Mouse (Mus musculus): ENCODE results near the gene Vmn2r18. TPM values are rescaled to one million over a fixed set of nuclear protein-coding genes. Genes with fewer than 3 reads are reported as not detected.
A peak's percentile ranks its signal among the peaks of the same experiment; 100 is the strongest.

Gene Vmn2r18
- not detected for total RNA-seq (2021)
- long read RNA-seq, experiment 1, result 0 reads
- long read RNA-seq, experiment 2, result 0 reads

- no peak for DNase-seq (ENCODE audit: low spot score in 2 of 2)
Observed at GRCm38 (mm10) chr5:151605921-151606320, at the start of gene Vmn2r18. TSS of gene Vmn2r18 (minus strand) at chr5:151606021.

GRCm38 (mm10) chr5:151651411-151651784 lies 45.6 kb upstream of the Vmn2r18 start:
- no peak for DNase-seq (ENCODE audit: low spot score in 2 of 2)

- peak; percentile 88 to 94 for DNase-seq (ENCODE audit: low spot score in 2 of 2)
Observed at GRCm38 (mm10) chr5:151650700-151651410, 45.0 kb upstream of the Vmn2r18 start, which contains the start of gene Rfc3. TSS of gene Rfc3 (minus strand) at chr5:151651242.

- no peak for DNase-seq (ENCODE audit: low spot score in 2 of 2)
Observed at GRCm38 (mm10) chr5:151644845-151645244, 39.0 kb upstream of the Vmn2r18 start.

GRCm38 (mm10) chr5:151642867-151643266 lies 37.0 kb upstream of the Vmn2r18 start:
- DNase-seq (ENCODE audit: low spot score in 2 of 2), result no peak

- DNase-seq (ENCODE audit: low spot score in 2 of 2), result no peak
Observed at GRCm38 (mm10) chr5:151642102-151642501, 36.3 kb upstream of the Vmn2r18 start.

GRCm38 (mm10) chr5:151601696-151602095 lies 4.1 kb downstream of the Vmn2r18 start:
- DNase-seq (ENCODE audit: low spot score in 2 of 2), result no peak

Other genes with a start within 250 kb of the Vmn2r18 start
- not detected for gene Gm42906, start 177.9 kb downstream of the Vmn2r18 start, total RNA-seq (2021)
- 10 to 100 TPM; 55.0 to 59.3 TPM for gene Rfc3, start 45.2 kb upstream of the Vmn2r18 start, total RNA-seq (2021)